Mouse (Mus musculus) kidney, postnatal 36 days (tissue): Measurements from ENCODE around the gene Ahdc1.

Source experiments
- DNase-seq, 2 experiments: peaks; one replicate each; pipeline ENCODE4 v3.0.0; 2021 to 2022; ENCODE audit warnings: mixed read lengths in 2 of 2

Ahdc1 gene

DNA sequence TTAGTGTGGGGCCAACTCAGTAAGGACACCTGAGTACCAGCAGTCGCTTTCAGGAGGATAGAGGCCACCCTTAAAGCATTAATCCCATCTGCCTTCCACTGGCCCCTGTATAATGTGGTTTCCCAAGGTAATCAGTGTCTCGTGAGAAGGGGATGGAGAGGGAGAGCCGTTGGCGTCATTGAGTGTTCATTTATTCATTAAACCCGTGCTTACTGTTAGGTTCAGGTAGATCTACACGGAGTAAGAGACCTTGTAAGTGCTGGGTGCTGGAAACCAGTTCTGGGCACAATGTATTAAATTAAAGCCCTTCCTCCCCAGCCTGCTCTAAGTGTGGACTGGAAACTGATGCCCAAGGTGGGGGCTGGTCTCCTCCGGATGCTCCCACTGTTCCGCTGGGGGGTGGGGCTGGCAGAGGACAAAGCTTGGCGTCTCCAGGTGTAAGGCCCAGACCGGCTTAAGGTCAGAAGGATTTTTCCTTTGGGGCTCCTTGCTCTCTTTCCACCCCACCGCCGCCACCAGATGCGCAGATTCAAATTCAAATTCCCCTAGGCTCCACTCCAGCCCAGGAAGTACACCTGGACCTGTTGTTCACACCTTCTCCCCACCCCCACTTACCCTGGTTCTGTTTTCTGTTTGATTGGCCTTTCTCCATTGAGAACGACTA, 29.3 kb downstream of the Ahdc1 start:
- DNase-seq: no peak

DNA sequence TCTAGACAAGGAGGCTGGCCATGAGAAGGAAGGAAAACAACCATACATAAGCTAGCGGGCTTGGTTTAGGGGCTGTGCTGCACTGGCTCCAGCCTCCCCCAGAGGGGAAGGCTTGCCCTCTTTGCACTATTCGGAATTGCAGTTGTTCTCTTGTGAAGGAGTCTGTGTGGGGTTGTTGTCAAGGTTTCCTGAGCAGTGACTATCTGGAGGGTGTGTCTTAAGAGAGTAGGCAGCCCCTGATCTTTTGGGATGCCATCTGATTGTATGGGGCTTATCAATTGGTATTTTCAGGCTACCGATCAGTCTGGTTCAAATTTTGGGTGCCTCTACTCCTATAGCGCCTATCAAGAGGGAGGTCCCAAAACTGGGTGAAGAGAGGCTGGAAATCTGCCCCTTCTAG, 31.2 kb downstream of the Ahdc1 start:
- DNase-seq: no peak

- peak in 1 of 2 experiments; percentile 67 for DNase-seq
Measured at GRCm38 (mm10) chr4:133042651-133043635, 31.9 kb downstream of the Ahdc1 start.

DNA sequence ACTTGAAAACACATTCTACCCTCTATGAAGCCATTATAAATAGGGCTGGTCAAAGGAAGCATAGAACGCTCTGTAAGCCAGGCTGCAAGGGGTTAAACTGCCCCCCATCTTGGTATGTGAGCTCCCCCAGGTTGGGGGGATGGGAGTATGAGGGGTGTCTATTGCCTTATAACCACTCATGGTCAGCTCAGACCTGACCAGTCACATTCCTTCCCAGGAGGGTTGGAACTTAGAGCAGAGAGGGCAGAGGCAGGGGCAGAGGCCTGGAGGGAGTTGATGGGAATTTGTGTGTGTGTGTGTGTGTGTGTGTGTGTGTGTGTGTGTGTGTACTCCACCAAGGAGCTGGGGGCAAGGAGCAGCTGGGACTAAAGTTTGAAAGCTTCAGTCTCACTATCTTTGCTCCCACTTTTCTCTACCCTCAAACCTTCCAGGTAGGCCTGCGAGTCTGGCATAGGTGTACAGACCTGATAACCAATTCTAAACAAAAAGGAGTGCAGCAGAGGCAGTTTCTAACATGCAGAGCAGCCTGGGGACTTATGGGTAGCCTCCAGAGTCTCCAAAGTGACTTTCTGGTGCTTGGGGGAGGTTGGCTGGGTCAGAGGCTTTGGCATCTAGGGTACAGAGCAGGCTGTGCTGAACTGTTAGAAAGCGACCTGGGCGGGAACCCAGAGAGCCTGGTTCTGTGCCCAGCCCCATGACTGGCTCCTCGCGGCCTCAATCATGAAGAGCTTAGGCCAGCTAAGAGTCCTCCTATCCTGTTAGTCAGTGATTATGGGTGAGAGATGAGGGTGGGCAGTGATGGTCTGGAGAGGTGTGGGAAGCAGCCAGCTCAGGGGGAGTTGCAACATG, 33.0 kb downstream of the Ahdc1 start:
- peak; percentile 79 to 83 for DNase-seq

DNA sequence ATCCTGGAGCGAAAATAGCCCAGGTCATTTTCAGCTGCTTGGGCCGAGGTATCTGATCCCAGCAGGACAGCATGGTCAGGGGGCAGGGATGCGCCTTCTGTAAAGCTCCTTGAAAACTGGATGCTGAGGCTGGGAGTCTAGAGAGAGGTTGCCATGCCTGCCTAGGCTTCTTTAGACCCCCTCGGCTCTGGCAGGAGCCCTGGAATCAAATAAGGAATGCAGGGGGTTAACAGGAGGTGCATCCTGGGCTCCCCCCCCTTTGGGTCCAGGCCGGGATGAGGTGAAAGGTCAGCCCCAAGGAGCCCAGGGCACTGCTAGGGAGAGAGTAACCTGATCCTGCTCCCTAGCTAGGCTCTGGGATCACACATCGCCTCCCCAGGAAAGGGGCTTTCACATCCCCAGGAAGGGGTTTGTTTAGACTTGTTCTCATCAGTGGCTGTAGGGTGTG, 33.6 kb downstream of the Ahdc1 start:
- no peak for DNase-seq

DNA sequence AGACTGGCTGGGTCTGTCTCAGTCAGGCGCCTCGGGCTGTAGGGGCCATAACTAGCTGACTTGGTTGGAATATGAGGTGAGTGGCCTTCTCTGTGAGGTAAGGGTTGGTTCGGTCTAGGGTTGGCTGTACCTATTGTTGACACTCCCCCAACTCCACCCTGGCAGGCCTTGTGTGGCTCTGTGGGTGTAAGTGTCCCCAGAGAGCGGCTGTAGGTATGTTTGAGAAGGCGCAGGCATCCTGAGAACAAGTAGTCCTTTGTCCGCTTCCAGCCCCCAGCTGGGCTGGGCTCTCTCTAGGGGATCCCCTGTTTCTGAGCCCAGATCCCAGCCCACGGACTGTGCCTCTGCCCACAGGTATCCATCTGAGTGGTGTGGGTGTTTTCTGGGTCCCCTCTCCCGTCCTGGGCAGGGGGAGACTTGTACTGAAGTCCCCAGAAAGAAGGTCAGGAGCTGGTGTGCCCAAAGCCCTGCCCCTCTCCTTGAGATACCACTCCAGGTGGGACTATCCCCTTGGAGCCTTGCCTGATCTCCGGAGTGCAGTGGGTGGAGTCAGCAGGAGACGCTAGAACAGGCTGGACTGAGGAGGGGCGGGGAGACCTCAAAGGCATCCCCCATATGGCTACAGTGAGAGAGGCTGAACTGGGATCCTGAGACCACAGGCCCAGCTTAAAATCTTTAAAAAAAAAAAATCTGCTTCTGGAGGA, 34.9 kb downstream of the Ahdc1 start:
- no peak for DNase-seq

DNA sequence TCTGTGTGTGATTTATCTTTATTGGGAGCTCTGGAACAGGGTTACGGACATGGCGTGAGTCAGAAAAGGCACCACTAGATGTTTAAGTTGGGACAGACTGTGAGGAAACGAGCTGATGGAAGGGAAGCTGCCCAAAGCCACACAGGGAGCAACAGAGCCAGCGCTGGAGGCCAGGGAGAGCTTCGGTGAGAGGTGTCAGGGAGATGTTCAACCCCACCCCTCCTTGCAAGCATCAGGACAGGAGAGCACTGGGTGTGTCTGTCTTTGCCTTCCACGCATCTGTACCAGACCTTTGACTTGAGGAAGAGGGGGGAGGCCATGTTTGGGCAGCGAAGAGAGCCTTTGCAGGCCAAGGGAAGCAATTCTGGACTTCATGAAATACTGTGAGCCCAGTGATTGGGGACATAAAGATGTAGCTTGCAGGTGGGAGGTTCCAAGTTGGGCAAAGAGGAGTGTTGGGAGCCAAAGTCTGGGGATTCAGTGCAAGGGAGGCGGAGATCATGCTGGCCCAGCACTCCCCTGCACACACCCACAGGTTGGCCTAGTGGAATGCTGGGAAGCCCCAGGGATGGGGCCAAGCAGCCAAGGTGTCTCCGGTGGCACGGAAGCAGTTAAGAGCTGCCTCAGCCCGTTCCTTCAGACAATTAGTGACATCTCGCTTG, 35.8 kb downstream of the Ahdc1 start:
- peak; percentile 62 to 65 for DNase-seq

- peak; percentile 40 to 68 for DNase-seq
Measured at GRCm38 (mm10) chr4:133047353-133048105, 36.5 kb downstream of the Ahdc1 start.

GRCm38 (mm10) chr4:133049071-133049920, 38.2 kb downstream of the Ahdc1 start:
- no peak for DNase-seq

GRCm38 (mm10) chr4:133050196-133050836, 39.3 kb downstream of the Ahdc1 start:
- DNase-seq: peak; percentile 77 to 80

- no peak for DNase-seq
Measured at GRCm38 (mm10) chr4:133050837-133051549, 39.9 kb downstream of the Ahdc1 start.

GRCm38 (mm10) chr4:133051550-133051865, 40.4 kb downstream of the Ahdc1 start:
- DNase-seq: no peak

- no peak for DNase-seq
Measured at GRCm38 (mm10) chr4:133052029-133052745, 41.1 kb downstream of the Ahdc1 start.

GRCm38 (mm10) chr4:133052995-133053572, 42.0 kb downstream of the Ahdc1 start:
- DNase-seq: no peak

- DNase-seq: no peak
Measured at GRCm38 (mm10) chr4:133054530-133054929, 43.5 kb downstream of the Ahdc1 start.

- no peak for DNase-seq
Measured at GRCm38 (mm10) chr4:133055163-133055951, 44.3 kb downstream of the Ahdc1 start.
